Mouse (Mus musculus) spleen, postnatal 0 days (tissue): ENCODE results near the gene Ubtf. TPM values are rescaled to one million over a fixed set of nuclear protein-coding genes. Genes with fewer than 3 reads are reported as not detected.

ENCODE experiments used
- polyA plus RNA-seq: library from polyadenylated mRNA; unstranded; fragments of >200 nt; fragmentation: Nextera tagmentation; extraction: Ambion mirVana; gene quantifications from 2 replicates; pipeline ENCODE4 v1.2.1, GENCODE M21; 2015

Gene Ubtf
- polyA plus RNA-seq: 67.7 and 68.5 TPM in 2 replicates

DNA sequence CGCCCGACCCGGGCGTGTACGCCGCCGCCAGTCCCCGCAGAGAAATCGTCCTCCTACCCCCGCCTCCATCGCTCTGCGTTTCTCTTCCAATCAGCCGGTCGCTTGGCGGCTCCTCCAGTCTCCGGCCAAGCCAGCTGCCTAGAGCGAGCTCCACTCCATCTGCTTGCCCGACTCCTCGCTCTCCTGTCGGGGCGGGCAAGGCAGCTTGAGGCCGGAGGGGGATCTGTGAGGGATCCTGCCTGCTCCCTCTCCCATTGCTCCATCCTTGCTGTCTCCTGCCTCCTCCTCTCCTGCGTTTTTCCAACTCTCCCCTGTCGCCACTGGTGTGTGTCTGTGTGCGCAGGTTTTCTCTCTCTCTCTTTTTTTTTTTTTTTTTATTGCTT is at the start of gene Ubtf:
Gene Ubtf (minus strand): TSS at position 333 of the 383 bp plus-strand sequence.

DNA sequence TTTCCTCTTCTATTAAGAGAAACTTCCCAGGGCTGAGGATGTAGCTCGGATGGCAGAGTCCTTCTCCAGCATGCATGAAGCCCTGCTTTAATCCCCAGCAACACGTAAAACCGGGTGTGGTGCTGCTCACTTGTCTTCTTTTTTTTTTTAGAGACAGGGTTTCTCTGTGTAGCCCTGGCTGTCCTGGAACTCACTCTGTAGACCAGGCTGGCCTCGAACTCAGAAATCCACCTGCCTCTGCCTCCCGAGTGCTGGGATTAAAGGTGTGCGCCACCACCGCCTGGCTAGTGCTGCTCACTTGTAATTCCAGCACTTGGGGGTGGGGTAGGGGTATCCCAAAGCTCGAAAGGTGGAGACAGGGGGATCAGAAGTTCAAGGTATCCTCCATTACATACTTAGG is 46.6 kb upstream of the Ubtf start, which contains the start of gene Slc4a1:
Gene Slc4a1 (minus strand): TSS at position 101 of the 400 bp plus-strand sequence.

GRCm38 (mm10) chr11:102296491-102297472 is 22.8 kb downstream of the Ubtf start, which contains the start of gene Atxn7l3:
Gene Atxn7l3, minus strand, starts transcription at chr11:102296631.

GRCm38 (mm10) chr11:102284501-102285094 is 34.9 kb downstream of the Ubtf start, which contains the start of gene Tmub2:
Gene Tmub2, plus strand, starts transcription at chr11:102284931.

DNA sequence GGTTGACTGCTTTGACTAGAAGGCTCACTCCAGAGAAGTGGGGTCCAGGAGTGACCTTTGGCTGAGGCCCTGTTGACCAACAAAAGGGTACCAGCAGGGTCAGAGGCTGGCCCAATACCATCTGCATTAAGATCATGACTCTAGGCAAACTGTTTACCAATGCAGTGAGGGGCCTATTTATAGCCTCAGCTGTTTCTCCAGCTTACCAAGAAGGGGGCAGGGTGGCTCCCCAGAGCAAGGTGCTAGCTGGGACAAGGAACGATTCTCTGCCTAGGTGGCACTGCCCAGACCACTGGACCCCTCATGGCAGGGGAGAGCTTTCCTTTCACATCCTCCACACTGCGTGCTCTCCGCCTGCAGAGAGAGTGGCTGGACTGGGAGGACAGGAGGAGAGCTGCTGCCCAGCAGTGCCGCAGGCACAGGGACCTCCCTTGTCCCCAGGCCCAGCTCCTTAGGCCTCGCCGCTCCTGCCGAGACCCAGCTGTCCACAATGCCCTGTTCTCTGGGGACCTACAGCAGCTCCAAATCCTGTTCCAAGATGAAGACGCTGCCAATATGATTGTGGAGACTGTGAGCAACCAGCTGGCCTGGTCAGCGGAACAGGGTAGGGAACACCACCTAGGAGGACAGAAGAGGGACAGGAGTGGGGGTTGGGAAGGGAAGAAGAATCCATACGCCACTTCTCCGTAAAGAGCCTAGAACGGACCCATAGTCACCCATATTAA is 50.9 kb downstream of the Ubtf start, which contains the start of gene Asb16:
Gene Asb16 (plus strand): TSS at position 224 of the 725 bp plus-strand sequence.

Other genes with a start within 250 kb of the Ubtf start
- 7.9 and 9.7 TPM in 2 replicates for gene Mpp2, start 231.2 kb downstream of the Ubtf start, polyA plus RNA-seq
- gene Ppy, start 218.4 kb downstream of the Ubtf start, polyA plus RNA-seq: 0.72 TPM in 1 of 2 replicates, not detected in the other
- 1.3 and 3.6 TPM in 2 replicates for gene Pyy, start 211.9 kb downstream of the Ubtf start, polyA plus RNA-seq
- gene Nags, start 174.2 kb downstream of the Ubtf start, polyA plus RNA-seq: 3.7 TPM in 2 replicates
- gene Tmem101, start 163.3 kb downstream of the Ubtf start, polyA plus RNA-seq: 10.9 and 12.3 TPM in 2 replicates
- 83.8 and 86.1 TPM in 2 replicates for gene Lsm12, start 134.4 kb downstream of the Ubtf start, polyA plus RNA-seq
- gene G6pc3, start 130.1 kb downstream of the Ubtf start, polyA plus RNA-seq: 17.9 and 21.1 TPM in 2 replicates
- 21.8 and 29.1 TPM in 2 replicates for gene Hdac5, start 89.6 kb downstream of the Ubtf start, polyA plus RNA-seq
- 13.6 and 14.9 TPM in 2 replicates for gene BC030867, start 70.9 kb downstream of the Ubtf start, polyA plus RNA-seq
- 0.07 and 0.11 TPM in 2 replicates for gene Asb16, start 51.0 kb downstream of the Ubtf start, polyA plus RNA-seq
- 33.5 and 36.0 TPM in 2 replicates for gene Tmub2, start 34.8 kb downstream of the Ubtf start, polyA plus RNA-seq
- gene Atxn7l3, start 23.1 kb downstream of the Ubtf start, polyA plus RNA-seq: 8.5 and 9.3 TPM in 2 replicates
- 509 and 579 TPM in 2 replicates for gene Slc4a1, start 46.5 kb upstream of the Ubtf start, polyA plus RNA-seq
- gene Rundc3a, start 73.7 kb upstream of the Ubtf start, polyA plus RNA-seq: 2.0 and 2.6 TPM in 2 replicates
- 360 and 378 TPM in 2 replicates for gene Slc25a39, start 88.2 kb upstream of the Ubtf start, polyA plus RNA-seq
- gene Grn, start 110.6 kb upstream of the Ubtf start, polyA plus RNA-seq: 103 and 160 TPM in 2 replicates
- 1.1 and 1.2 TPM in 2 replicates for gene Fam171a2, start 127.9 kb upstream of the Ubtf start, polyA plus RNA-seq
- gene Itga2b, start 150.4 kb upstream of the Ubtf start, polyA plus RNA-seq: 26.8 and 27.0 TPM in 2 replicates
- gene Gpatch8, start 236.7 kb upstream of the Ubtf start, polyA plus RNA-seq: 29.2 and 33.6 TPM in 2 replicates